Mouse (Mus musculus) lung, embryonic 15.5 days (tissue): ENCODE data around the gene Mcm3. TPM values are rescaled to one million over a fixed set of nuclear protein-coding genes. Genes with fewer than 3 reads are reported as not detected.
"Not testable (repeated sequence)": the region's sequence is repeated elsewhere in the genome, so short reads cannot be mapped to it uniquely, and the experiment has no call there.

Experiments
- ATAC-seq: fragments of 200-750 bp; cut with Nextera tagmentation; 2 replicates; pipeline ENCODE4 v1.8.0; 2017; ENCODE audit warnings: moderate number of reproducible peaks, borderline replicate concordance; ENCODE audit not compliant: low FRiP score, low TSS enrichment; ENCODE audit errors: extremely low read depth
- H3K27ac ChIP-seq: fragments of 300-500 bp; sonication (generic); 2 replicates; pipeline ENCODE4 v1.5.1; 2015; ENCODE audit warnings: moderate library complexity, mild to moderate bottlenecking, inconsistent platforms
- H3K27me3 ChIP-seq: fragments of 300-500 bp; sonication (generic); 2 replicates; pipeline ENCODE4 v1.6.1; 2015; ENCODE audit warnings: inconsistent platforms
- H3K36me3 ChIP-seq: fragments of 300-500 bp; sonication (generic); 2 replicates; pipeline ENCODE4 v1.6.1; 2015; ENCODE audit warnings: inconsistent platforms
- H3K4me1 ChIP-seq: fragments of 300-500 bp; sonication (generic); 2 replicates; pipeline ENCODE4 v1.6.1; 2015; ENCODE audit warnings: inconsistent platforms
- H3K4me2 ChIP-seq: fragments of 300-500 bp; sonication (generic); 2 replicates; pipeline ENCODE4 v1.6.1; 2015; ENCODE audit warnings: inconsistent platforms, mild to moderate bottlenecking, moderate library complexity
- H3K4me3 ChIP-seq: fragments of 300-500 bp; sonication (generic); 2 replicates; pipeline ENCODE4 v1.5.1; 2015; ENCODE audit warnings: mild to moderate bottlenecking, inconsistent platforms
- H3K9ac ChIP-seq: fragments of 300-500 bp; sonication (generic); 2 replicates; pipeline ENCODE4 v1.6.1; 2015; ENCODE audit warnings: inconsistent platforms
- H3K9me3 ChIP-seq: fragments of 300-500 bp; sonication (generic); 2 replicates; pipeline ENCODE4 v1.6.1; 2016; ENCODE audit warnings: inconsistent platforms
- WGBS: fragments of 180-500 bp; shearing (Covaris S2); methylation state at CpG from one replicate; pipeline ENCODE4 v1.1.7; 2015; 5-methylcytosine and 5-hydroxymethylcytosine counted together
- polyA plus RNA-seq: library from polyadenylated mRNA; unstranded; fragments of >200 nt; fragmentation: Nextera tagmentation; extraction: Ambion mirVana; gene quantifications from 2 replicates; pipeline ENCODE4 v1.2.1, GENCODE M21; 2015

The Mcm3 gene
- polyA plus RNA-seq, 1 experiment from 2014 or later, result 174 TPM

- WGBS, result 89% methylated on average over 2 of the region's 2 CpGs
- Histone ChIP-seq H3K9ac (no peak overlapping the region), H3K27me3 (no peaks in the 10 kb centered on the region), H3K4me1 (no peaks in the 10 kb centered on the region), H3K27ac (no peak overlapping the region), H3K36me3 (peaks cover 59% of the 10 kb centered on the region), H3K4me3 (no peak overlapping the region), H3K9me3 (no peaks in the 10 kb centered on the region), H3K4me2 (no peak overlapping the region)
- no peak for ATAC-seq
These were observed 18.8 kb downstream of the Mcm3 start for GRCm38 (mm10) chr1:20801275-20801674.

- Histone ChIP-seq H3K9ac (no peak overlapping the region), H3K36me3 (peaks cover 9% of the 10 kb centered on the region), H3K27ac (no peak overlapping the region), H3K4me2 (no peak overlapping the region), H3K4me1 (no peaks in the 10 kb centered on the region), H3K27me3 (no peaks in the 10 kb centered on the region), H3K4me3 (no peak overlapping the region), H3K9me3 (no peaks in the 10 kb centered on the region)
- 86% methylated on average over 5 of the region's 5 CpGs for WGBS
- no peak for ATAC-seq
These were observed 24.9 kb downstream of the Mcm3 start for GRCm38 (mm10) chr1:20795178-20795577.

- no peaks in the 10 kb centered on the region for H3K9me3 ChIP-seq
- 84% methylated on average over 4 of the region's 4 CpGs for WGBS
- H3K4me1 ChIP-seq, result no peaks in the 10 kb centered on the region
- no peak overlapping the region for H3K9ac ChIP-seq
- no peak overlapping the region for H3K4me2 ChIP-seq
- no peaks in the 10 kb centered on the region for H3K27me3 ChIP-seq
- no peak overlapping the region for H3K27ac ChIP-seq
- ATAC-seq, result no peak
- H3K4me3 ChIP-seq, result no peak overlapping the region
- peaks cover 5% of the 10 kb centered on the region for H3K36me3 ChIP-seq
These were observed 25.4 kb downstream of the Mcm3 start for GRCm38 (mm10) chr1:20794760-20795159.

GRCm38 (mm10) chr1:20791414-20791813 is 28.7 kb downstream of the Mcm3 start:
- 61% methylated on average over 7 of the region's 7 CpGs for WGBS
- no peak overlapping the region for H3K4me2 ChIP-seq
- H3K36me3 ChIP-seq, result no peaks in the 10 kb centered on the region
- H3K27me3 ChIP-seq, result no peaks in the 10 kb centered on the region
- no peaks in the 10 kb centered on the region for H3K4me1 ChIP-seq
- H3K9me3 ChIP-seq, result no peaks in the 10 kb centered on the region
- H3K27ac ChIP-seq, result no peak overlapping the region
- H3K4me3 ChIP-seq, result no peak overlapping the region
- no peak overlapping the region for H3K9ac ChIP-seq
- ATAC-seq, result no peak

- not testable (repeated sequence) for H3K27ac ChIP-seq, H3K4me1 ChIP-seq, H3K9ac ChIP-seq, H3K27me3 ChIP-seq, H3K36me3 ChIP-seq, H3K9me3 ChIP-seq, ATAC-seq, H3K4me3 ChIP-seq, H3K4me2 ChIP-seq
- WGBS, result 78% methylated on average over 1 of the region's 1 CpGs
These were observed 29.6 kb downstream of the Mcm3 start, which contains the start of gene Il17f for GRCm38 (mm10) chr1:20790517-20790916. Il17f (minus strand) TSS chr1:20790617.

- Histone ChIP-seq H3K36me3 (no peaks in the 10 kb centered on the region), H3K9me3 (no peaks in the 10 kb centered on the region), H3K27ac (no peak overlapping the region), H3K27me3 (no peaks in the 10 kb centered on the region), H3K9ac (no peak overlapping the region), H3K4me3 (no peak overlapping the region), H3K4me2 (no peak overlapping the region), H3K4me1 (no peaks in the 10 kb centered on the region)
- ATAC-seq, result no peak
- WGBS, result 47% methylated on average over 10 of the region's 10 CpGs
These were observed 31.7 kb downstream of the Mcm3 start for GRCm38 (mm10) chr1:20788419-20788818.

GRCm38 (mm10) chr1:20787046-20787445 is 33.1 kb downstream of the Mcm3 start:
- H3K9ac ChIP-seq, result no peak overlapping the region
- no peak overlapping the region for H3K4me3 ChIP-seq
- no peaks in the 10 kb centered on the region for H3K4me1 ChIP-seq
- WGBS, result 29% methylated on average over 8 of the region's 8 CpGs
- no peak overlapping the region for H3K27ac ChIP-seq
- H3K27me3 ChIP-seq, result no peaks in the 10 kb centered on the region
- H3K36me3 ChIP-seq, result no peaks in the 10 kb centered on the region
- no peak for ATAC-seq
- no peaks in the 10 kb centered on the region for H3K9me3 ChIP-seq
- no peak overlapping the region for H3K4me2 ChIP-seq

- Histone ChIP-seq H3K36me3 (no peaks in the 10 kb centered on the region), H3K4me1 (no peaks in the 10 kb centered on the region), H3K9me3 (no peaks in the 10 kb centered on the region), H3K27ac (no peak overlapping the region), H3K27me3 (no peaks in the 10 kb centered on the region), H3K4me3 (no peak overlapping the region), H3K4me2 (no peak overlapping the region), H3K9ac (no peak overlapping the region)
- WGBS, result 66% methylated on average over 2 of the region's 2 CpGs
- no peak for ATAC-seq
These were observed 41.7 kb downstream of the Mcm3 start for GRCm38 (mm10) chr1:20778366-20778765.

GRCm38 (mm10) chr1:20774026-20774730 is 45.9 kb downstream of the Mcm3 start:
- H3K4me1 ChIP-seq, ATAC-seq, H3K4me2 ChIP-seq, H3K9me3 ChIP-seq, H3K9ac ChIP-seq, H3K36me3 ChIP-seq, H3K4me3 ChIP-seq, H3K27ac ChIP-seq, H3K27me3 ChIP-seq: not testable (repeated sequence)
- 82% methylated on average over 4 of the region's 4 CpGs for WGBS

GRCm38 (mm10) chr1:20766526-20766925 is 53.6 kb downstream of the Mcm3 start:
- WGBS, result 72% methylated on average over 6 of the region's 6 CpGs
- no peak overlapping the region for H3K9ac ChIP-seq

GRCm38 (mm10) chr1:20761411-20761810 is 58.7 kb downstream of the Mcm3 start:
- Histone ChIP-seq H3K36me3 (no peaks in the 10 kb centered on the region), H3K9me3 (no peaks in the 10 kb centered on the region), H3K4me2 (no peak overlapping the region), H3K9ac (no peak overlapping the region), H3K27me3 (no peaks in the 10 kb centered on the region), H3K4me1 (no peaks in the 10 kb centered on the region), H3K27ac (no peak overlapping the region), H3K4me3 (no peak overlapping the region)
- ATAC-seq, result no peak
- 74% methylated on average over 4 of the region's 4 CpGs for WGBS

More at GRCm38 (mm10) chr1:20766526-20766925, 53.6 kb downstream of the Mcm3 start:
- no peak for ATAC-seq
- H3K4me1 ChIP-seq, result no peaks in the 10 kb centered on the region
- no peak overlapping the region for H3K4me3 ChIP-seq
- no peak overlapping the region for H3K27ac ChIP-seq
- H3K9me3 ChIP-seq, result no peaks in the 10 kb centered on the region
- no peak overlapping the region for H3K4me2 ChIP-seq
- no peaks in the 10 kb centered on the region for H3K36me3 ChIP-seq
- H3K27me3 ChIP-seq, result no peaks in the 10 kb centered on the region

- WGBS, result 69% methylated on average over 5 of the region's 5 CpGs
- no peak overlapping the region for H3K9ac ChIP-seq
- no peak overlapping the region for H3K27ac ChIP-seq
- no peaks in the 10 kb centered on the region for H3K4me1 ChIP-seq
- no peaks in the 10 kb centered on the region for H3K36me3 ChIP-seq
- no peaks in the 10 kb centered on the region for H3K27me3 ChIP-seq
- no peak overlapping the region for H3K4me2 ChIP-seq
- no peaks in the 10 kb centered on the region for H3K9me3 ChIP-seq
- no peak for ATAC-seq
- no peak overlapping the region for H3K4me3 ChIP-seq
These were observed 59.8 kb downstream of the Mcm3 start for GRCm38 (mm10) chr1:20760331-20760730.

GRCm38 (mm10) chr1:20759799-20760198 is 60.3 kb downstream of the Mcm3 start:
- Histone ChIP-seq H3K27me3 (no peaks in the 10 kb centered on the region), H3K27ac (no peak overlapping the region), H3K4me1 (no peaks in the 10 kb centered on the region), H3K9me3 (no peaks in the 10 kb centered on the region), H3K4me2 (no peak overlapping the region), H3K4me3 (no peak overlapping the region), H3K36me3 (no peaks in the 10 kb centered on the region), H3K9ac (no peak overlapping the region)
- no peak for ATAC-seq
- WGBS, result 52% methylated on average over 10 of the region's 10 CpGs
